Mouse (Mus musculus) 3T3-L1 (cell line): ENCODE results near the gene Nop14.

Experiments
- DNase-seq: peaks from one replicate; pipeline ENCODE4 v3.0.0-alpha.2; 2015; ENCODE audit warnings: low read depth, low spot score

Nop14 gene

GRCm38 (mm10) chr5:34659686-34660590 is at the start of gene Nop14, which contains the start of gene Grk4:
Gene Nop14 (minus strand): TSS chr5:34660148.
Gene Grk4 (plus strand): TSS chr5:34660379.
- DNase-seq = peak; percentile 100

- DNase-seq = no peak
Observed at GRCm38 (mm10) chr5:34708436-34708835, 48.5 kb upstream of the Nop14 start.

GRCm38 (mm10) chr5:34695521-34695920 is 35.6 kb upstream of the Nop14 start:
- no peak for DNase-seq

GRCm38 (mm10) chr5:34692782-34693181 is 32.8 kb upstream of the Nop14 start:
- no peak for DNase-seq

- DNase-seq = no peak
Observed at GRCm38 (mm10) chr5:34689868-34690267, 29.9 kb upstream of the Nop14 start.

GRCm38 (mm10) chr5:34670280-34670679 is 10.3 kb upstream of the Nop14 start:
- DNase-seq = peak; percentile 47

GRCm38 (mm10) chr5:34669493-34669892 is 9.5 kb upstream of the Nop14 start:
- DNase-seq = peak; percentile 30

- peak; percentile 83 for DNase-seq
Observed at GRCm38 (mm10) chr5:34663231-34663630, 3.3 kb upstream of the Nop14 start.

- DNase-seq = no peak
Observed at GRCm38 (mm10) chr5:34661909-34662308, 2.0 kb upstream of the Nop14 start.

- no peak for DNase-seq
Observed at GRCm38 (mm10) chr5:34660591-34661130, 713 bp upstream of the Nop14 start.

- DNase-seq = no peak
Observed at GRCm38 (mm10) chr5:34657556-34657955, 2.4 kb downstream of the Nop14 start.

- no peak for DNase-seq
Observed at GRCm38 (mm10) chr5:34654881-34655280, 5.1 kb downstream of the Nop14 start.

- no peak for DNase-seq
Observed at GRCm38 (mm10) chr5:34652961-34653360, 7.0 kb downstream of the Nop14 start.

- peak; percentile 83 for DNase-seq
Observed at GRCm38 (mm10) chr5:34647581-34647980, 12.4 kb downstream of the Nop14 start.

GRCm38 (mm10) chr5:34642932-34643331 is 17.0 kb downstream of the Nop14 start:
- peak; percentile 78 for DNase-seq

GRCm38 (mm10) chr5:34641991-34642390 is 18.0 kb downstream of the Nop14 start:
- DNase-seq = no peak

GRCm38 (mm10) chr5:34637591-34638156 is 22.3 kb downstream of the Nop14 start:
- peak; percentile 14 for DNase-seq

- DNase-seq = peak; percentile 90
Observed at GRCm38 (mm10) chr5:34636481-34637287, 23.3 kb downstream of the Nop14 start, which contains the start of gene Mfsd10. Gene Mfsd10 (minus strand): TSS chr5:34637212.

GRCm38 (mm10) chr5:34635665-34636192 is 24.2 kb downstream of the Nop14 start:
- peak; percentile 31 for DNase-seq

GRCm38 (mm10) chr5:34634746-34635400 is 25.1 kb downstream of the Nop14 start:
- DNase-seq = no peak

- peak; percentile 23 for DNase-seq
Observed at GRCm38 (mm10) chr5:34633641-34634040, 26.3 kb downstream of the Nop14 start.
